Mouse (Mus musculus): Measurements from ENCODE around the gene Adamts14.

Adamts14 gene

DNA sequence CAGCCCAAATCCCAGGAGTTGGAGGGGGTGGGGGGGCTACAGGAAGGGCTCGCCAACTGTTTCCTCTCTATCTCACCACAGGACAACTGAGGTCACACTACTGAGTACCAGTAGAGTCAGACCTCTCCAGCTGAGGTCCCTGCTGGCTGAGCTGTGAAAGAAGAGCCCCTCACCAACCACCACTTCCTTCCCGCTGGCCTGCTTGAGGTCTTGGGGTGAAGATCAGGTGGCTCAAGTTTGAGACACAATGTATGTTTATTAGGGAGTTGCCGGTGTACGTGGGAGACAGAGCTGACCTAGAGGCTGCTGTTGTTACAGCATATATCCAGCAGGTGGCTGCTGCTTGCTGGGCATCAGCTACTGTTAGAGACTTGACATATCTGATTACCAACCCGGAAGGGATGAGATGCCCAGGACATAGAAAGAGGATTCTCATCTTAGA lies 2.5 kb upstream of the Adamts14 start:
- peak; percentile 30 for DNase-seq (ENCODE audit: low read depth, low spot score)

DNA sequence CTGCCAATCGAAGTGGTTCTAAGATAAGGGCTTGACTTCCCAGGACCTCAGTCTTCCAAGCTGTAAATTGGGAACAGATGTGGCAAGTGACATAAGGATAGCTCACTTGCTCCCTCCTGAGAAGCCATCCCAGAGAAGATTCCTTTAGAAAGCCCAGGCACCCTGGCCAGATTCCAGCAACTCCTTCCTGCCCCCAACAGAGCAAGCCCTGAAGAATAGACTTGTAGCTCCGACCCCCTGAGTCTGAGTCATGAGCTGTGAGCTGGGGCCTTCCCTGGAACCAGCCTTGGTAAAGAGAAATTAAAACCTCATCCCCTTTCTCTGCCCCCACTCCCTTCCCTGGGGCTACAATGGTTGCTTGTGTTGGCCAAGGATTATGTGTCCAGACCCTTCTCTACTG lies 1.3 kb upstream of the Adamts14 start:
- no peak for DNase-seq (ENCODE audit: low read depth, low spot score)

DNA sequence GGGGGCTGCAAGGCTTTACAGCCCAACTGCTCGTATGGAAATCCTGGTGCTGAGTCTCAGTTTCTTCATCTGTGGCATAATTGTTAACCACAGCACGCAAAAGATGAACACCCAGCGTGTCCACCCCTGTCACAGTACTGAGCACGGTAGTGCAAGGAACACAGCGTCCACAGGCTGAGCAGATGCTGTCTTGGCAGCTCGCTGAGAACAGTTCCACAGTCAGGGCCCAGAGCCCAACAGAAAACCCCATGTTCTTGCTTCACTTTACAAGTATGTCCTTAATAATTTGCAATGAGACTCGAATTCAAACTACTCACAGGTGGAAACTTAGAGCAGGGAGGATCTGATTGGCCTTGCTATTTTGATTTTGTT lies 592 bp upstream of the Adamts14 start:
- DNase-seq (ENCODE audit: low read depth, low spot score), result no peak

DNA sequence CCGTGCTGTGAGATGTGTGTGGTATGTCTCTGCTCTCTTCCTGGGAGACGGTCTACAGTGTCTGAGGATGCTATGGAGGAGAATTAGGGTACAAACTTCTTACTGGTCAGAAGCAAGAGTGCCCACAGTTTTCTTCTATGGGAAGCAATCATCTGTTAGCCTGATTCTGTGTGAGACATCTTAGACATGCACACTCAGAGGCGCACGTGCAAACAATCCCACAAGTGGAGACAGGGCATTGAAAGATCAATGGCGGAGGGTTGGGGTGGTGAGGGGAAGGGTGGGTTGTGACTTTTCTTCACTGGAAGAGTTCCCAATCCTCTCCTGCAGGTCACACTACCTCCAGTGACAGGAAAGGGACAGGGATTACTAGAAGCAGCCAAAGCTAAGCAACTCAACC lies 607 bp downstream of the Adamts14 start:
- DNase-seq (ENCODE audit: low read depth, low spot score), result no peak

DNA sequence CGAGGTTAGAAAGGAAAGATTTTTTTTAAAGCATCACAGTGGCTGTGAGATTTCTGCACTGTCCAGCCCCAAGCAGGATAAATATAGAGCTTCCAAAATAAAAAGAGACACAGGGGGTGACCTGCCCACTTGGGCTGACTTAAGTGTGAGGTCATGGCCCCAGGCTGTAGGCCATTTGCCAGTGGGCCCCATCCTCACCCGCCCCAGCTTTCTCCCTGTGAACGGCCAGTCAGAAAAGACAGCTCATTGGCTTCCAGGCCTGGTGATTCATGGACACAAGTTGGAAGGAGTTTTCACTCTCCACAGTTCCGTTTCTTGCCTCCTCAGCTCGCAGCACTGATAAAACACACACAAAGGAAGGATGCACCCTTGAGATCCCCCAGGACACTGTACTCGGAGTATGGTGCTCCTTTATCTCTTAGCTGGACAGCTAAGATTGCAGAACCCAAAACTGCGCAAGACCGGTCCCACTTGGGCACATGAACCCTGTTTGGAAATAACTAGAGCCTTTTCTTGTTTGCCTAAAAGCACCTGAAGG lies 1.1 kb downstream of the Adamts14 start:
- no peak for DNase-seq (ENCODE audit: low read depth, low spot score)

DNA sequence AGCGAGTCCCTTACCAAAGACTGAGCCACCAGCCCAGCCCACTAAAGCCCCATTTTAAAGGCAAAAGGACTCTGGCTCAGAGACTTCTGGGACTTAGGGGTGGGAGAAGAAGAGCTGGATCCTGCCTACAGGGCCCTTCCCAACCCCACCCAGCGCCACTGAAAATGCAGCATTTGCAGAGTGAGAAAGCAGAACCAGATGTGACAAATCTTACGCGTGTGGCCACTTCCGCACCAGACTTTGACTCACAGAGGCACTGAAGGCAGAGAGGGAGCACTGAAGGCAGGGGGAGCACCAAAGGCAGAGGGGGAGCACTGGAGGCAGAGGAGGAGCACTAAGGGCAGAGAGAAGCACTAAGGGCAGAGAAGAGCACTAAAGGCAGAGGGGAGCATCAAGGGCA lies 5.9 kb downstream of the Adamts14 start:
- no peak for DNase-seq (ENCODE audit: low read depth, low spot score)

DNA sequence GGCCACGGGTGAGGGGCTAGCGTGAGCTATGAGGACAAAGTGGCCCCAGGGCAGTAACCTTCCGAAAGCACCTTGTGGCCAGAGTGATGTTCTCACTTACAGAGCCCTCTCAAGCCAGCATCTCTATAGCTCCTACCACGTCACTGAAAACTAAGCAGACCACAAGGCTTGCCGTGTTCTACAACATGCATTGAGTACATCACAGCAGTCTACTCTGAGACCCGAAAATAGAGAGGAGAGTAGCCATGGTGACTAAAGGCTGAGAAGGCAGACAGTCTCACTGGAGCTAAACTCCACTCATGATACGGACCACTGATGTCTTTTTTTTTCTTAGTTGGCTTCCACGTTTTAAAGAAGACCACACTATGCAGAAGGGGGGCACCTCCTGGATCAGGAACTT lies 9.6 kb downstream of the Adamts14 start:
- DNase-seq (ENCODE audit: low read depth, low spot score), result no peak

DNA sequence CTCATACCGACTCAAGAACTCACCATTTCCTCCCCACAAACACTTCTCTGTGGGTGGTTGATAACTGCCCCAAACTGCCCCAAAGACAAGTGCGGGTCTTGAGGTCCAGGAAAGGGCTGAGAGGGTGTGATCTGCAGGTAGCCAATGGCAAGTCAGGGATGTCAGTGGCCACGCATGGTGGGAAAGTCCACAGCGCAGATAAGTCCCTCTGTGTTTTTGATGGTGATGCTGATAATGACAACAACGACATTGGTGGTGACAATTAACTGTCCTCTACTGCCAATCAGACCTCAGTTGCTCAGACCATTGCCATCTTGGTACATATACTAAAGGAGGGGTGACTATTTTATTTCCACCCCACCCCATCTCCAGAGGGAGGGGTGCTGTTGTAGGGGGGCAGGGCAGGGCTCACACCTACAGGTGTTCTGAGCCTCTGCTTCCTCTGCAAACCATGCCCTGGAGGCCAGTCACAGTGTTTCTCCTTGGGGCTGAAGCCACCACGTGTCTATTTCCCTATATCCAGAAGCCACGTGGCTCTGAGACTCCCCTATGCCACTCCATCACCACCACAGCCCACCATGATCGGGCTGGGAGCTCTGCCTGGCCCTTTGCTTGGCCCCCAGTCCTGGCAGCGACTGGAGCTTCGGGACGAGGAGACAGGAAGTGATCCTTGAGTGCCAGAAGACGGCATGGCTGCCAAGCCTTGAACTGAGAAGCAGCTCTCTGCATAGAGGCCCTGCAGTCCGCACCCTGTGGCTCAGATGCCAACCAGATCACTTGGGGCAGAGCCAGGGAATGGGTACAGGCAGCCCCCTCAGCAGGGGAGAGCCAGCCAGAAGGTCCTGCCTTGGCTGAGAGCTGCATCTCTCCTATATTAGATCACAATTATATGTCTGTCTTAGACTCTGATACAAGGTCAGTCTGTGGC lies 11.7 kb downstream of the Adamts14 start:
- no peak for DNase-seq (ENCODE audit: low read depth, low spot score)

DNA sequence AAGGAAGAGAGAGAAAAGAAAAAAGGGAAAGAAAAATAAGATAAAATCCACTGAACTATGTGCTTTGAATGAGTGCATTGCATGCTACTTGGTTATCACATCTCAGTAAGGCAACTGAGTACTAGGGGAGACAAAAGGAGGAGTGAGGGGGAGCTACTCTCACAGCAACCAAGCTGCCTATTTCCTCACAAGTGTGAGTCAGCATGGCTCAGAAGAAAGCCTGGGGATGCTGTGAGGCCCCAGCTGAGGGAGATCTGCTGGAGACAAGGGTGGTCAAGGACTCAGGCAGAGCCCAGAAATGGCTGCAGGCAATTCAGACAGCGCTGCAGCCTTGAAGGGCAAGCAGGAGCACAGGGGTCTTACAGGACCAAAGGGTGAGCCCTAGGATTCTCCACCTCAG lies 15.1 kb downstream of the Adamts14 start:
- no peak for DNase-seq (ENCODE audit: low read depth, low spot score)

DNA sequence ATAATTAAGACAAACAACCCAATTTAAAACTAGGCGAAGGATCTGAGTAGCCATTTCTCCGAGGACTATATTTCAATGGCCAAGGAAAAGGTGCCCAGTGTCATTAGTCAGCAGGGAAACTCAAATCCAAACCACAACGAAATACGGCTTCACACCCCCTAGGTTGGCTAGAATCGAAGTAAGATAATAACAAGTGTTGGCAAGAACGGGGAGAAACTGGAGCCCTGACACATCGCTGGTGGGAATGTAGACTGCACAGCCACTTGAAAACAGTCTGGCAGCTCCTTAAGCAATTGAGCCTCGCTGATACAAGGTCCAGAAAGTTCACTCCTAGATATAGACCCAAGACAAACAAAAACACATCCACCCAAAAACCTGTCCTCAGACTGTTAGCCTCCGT lies 16.6 kb downstream of the Adamts14 start:
- DNase-seq (ENCODE audit: low read depth, low spot score), result no peak

DNA sequence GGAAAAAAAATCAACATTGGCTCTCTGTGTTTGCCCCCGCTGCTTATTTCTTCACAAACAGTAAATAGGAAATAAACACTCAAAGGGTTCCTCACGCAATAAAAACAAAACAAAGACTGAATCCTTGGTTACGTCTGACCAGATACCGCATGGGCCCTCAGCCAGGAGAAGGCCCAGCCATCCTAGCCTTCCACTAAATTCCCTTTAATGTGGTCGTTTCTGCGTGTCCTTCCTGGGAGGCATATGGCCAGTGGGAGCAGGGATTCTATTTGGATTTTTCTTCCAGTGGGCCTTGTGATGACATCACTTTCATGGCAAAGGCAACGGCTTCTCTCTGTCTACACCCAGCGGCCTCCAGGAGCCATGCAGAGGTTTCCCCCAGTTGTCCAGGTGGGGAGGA lies 18.0 kb downstream of the Adamts14 start:
- no peak for DNase-seq (ENCODE audit: low read depth, low spot score)

DNA sequence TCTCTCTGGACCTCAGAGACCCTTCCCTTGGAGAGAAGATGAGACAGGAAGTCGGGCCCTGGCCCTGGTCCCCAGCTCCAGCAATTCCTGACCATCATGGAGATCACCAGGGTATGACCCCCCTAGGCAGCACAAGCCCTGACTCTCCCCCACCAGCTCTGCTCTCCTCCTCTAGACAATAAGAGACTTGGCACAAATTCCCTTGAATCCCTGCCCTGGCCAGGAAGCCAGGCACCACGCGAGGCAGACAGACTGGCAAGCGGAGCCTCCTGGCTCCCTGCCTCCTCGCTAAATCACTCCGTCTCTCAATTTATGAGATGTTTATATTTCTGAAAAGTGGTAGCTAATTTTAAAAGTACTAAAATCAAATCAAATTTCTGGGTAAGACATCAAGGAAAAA lies 18.5 kb downstream of the Adamts14 start:
- no peak for DNase-seq (ENCODE audit: low read depth, low spot score)

DNA sequence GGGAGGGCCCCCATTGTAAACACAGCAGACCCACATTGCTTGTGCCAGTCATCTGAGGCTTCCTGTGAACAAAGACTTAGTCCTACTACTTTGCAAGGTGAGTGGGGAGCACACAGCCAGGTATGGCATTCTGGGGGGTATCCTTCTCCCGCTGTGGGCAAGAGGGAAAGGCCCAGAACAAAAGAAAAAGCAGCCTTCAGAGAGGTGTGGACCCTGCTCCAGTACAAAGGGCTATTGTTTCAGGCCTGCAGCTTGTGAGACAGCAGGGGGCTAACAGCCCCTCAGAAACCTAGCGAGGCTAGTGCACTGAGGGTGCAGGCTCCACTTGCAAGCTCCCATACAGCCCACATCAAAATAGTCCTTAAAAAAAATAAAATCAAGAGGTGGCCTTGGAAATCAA lies 23.3 kb downstream of the Adamts14 start:
- DNase-seq (ENCODE audit: low read depth, low spot score), result no peak

DNA sequence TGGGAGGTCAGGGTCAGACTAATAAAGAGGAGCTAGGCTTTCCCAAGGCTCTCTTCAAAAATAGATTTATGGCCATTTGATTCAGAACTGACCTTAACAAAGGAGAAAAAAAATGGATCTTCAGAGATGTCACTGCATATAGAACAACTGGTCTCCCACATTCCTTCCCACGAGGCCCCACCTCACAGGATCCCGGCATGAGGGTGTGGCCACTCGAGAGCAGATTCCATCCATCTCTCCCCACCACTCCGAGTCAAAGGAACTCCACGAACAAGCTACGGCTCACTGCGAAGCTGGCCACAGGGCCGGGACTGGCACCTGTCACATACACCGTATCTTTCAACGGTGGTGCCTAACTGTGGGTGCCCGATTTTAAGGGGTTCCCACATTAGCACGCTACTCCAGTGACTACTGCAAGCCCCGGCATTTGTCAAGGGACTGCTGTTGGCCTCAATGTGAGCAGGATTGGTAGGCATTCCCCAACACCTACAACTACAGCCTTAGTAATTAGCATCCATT lies 24.6 kb downstream of the Adamts14 start:
- DNase-seq (ENCODE audit: low read depth, low spot score), result no peak

DNA sequence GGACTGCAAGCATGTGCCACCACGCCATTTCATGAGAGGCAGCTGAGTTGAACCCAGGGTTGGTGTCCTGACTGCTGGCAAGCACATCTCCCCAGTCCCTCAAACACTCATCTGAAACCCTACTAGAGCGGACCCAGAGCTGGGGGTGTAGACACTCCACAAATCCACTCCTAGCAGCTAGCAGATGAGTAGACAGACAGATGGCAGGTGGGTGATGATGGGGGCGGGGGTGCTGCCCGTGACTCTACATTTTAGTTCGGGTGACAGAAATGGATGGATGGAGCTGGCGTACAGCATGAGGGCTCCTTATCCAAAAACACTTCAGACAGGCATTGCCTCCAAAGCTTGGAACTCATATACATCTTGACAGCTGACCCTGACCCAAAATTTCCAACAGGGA lies 26.9 kb downstream of the Adamts14 start:
- DNase-seq (ENCODE audit: low read depth, low spot score), result no peak

DNA sequence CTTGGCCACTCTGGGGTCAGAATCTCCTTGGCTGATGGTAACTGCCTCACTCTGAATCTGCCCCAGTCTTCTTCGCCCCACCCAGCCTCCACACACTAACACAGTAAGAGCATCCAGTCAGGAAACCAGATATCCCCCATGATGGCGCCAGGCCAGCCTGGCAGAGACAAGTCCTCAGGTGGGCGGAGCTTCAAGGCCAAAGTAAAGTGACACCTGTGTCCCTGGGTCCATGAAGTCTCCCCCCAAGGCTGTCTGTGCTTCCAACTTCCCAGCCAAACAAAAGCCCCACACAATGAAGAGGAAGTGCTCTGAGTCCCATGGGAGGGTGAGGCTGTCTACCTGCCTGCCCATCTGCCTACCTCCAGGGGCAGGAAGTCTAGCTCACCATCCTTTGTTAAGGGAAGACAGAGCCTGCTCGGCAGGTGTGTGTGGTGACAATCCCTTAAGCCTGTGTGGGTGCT lies 31.2 kb downstream of the Adamts14 start:
- DNase-seq (ENCODE audit: low read depth, low spot score), result no peak

DNA sequence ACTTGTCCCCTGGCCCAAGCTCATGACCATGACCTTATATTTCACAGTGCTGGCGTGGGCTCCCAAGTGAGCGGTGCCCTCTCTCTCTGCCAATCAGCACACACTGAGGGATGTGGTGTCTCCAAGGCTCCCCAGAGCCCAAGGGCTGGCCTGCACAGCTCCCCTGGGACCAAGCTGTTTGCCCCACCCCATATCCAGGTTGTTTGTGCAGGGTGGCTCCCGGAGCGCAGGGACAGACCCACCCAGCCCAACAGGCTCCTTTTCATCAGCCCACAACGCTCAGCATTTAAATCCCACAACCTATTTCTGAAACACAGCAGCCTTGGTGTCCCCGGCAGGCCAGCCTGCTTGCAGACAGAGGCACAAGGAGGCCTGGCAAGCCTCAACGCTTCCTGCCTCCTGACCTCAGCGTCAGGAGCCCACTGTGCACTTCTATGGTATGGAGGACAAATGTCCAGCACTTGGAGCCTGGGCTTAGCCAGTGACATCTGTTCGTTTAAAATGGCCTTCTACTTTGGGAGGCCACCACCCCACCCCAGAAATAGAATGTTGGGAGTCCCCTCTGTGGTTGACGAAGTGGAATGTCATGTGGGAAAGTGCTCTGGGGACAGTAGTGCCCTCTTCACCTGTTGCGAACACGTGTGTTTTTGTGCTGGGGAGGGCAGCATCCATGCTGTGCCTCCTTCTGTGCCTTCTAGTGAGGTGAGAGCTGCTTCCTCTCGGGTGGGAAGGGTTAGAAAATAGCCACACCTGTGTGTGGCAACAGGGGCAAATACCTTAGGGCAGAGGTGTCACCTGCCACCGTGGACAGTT lies 32.9 kb downstream of the Adamts14 start:
- no peak for DNase-seq (ENCODE audit: low read depth, low spot score)

DNA sequence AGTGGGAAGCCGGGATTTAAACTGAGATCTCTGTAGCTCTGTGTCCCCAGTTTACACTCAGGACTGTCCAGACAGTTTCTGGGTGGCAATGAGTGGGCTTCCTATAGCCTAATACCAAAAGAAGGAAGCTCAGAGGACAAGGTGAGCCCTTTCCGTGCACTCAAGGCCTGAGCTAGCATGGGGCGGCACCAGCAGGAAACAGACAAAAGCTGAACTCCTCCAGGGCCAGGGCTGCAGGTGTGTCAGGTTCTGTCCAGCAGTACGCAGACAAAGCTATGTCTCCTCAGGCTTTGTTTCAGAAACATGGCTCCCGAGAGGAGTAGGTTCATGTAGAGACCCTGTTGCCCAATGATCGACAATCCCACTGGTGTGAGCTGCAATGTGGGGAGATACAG lies 35.9 kb downstream of the Adamts14 start:
- no peak for DNase-seq (ENCODE audit: low read depth, low spot score)

DNA sequence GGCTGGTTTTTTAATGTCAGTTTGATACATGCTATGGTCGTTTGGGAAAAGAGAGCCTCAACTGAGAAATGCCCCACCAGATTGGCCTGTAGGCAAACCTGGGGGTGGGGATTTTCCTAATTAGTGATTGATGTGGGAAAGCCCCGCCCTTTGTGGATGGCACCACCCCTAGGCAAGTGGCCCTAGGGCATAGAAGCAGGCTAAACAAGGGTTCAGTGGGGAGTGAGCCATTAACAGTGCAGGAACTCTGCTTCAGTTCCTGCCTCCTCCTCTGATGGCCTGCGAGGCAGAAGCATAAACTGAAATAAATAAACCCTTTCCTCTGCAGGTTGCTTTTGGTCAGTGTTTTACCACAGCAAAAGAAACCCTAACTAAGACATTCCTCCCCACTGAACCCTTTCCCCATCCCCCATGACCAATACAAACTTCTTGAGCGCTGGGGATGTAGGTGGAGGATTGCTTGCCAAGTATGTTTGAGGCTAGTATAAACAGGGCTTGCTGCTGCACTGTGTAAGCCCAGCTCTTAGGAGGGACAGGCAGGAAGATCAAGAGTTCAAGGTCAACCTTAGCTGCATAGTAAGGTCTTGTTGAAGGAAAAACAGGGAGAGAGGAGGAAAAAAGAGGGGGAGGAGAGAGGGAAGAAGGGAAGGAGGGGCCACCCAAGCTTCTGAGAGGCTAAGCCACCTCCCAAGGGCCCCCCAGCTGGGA lies 36.4 kb downstream of the Adamts14 start:
- no peak for DNase-seq (ENCODE audit: low read depth, low spot score)

DNA sequence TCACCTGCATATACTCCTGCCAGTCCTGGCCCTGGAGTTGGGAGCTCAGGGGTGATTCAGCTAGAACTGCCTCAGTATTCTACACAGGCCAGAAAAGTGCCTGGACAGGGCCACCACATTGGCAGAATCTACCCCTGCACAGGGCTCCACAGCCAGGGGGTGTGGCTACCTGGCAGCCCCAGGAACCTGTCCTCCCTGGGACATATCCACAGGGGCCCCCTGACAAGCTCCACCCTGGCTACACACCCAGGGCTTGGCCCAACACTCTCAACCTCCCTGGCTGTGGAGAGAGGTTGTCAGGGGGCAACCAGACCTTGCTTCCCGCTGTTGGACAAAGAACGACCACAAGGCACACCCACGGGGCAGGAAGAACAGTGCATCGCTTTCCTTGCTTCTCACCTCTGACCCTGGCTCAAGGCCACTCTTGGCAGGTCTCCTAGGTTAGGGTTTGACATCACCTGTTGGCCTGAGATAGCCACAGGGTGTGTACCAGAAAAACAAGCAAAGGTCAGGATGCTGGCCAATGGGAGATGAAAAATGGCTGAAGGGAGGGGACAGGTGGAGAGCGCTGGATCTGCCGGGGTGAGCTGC lies 37.5 kb downstream of the Adamts14 start:
- DNase-seq (ENCODE audit: low read depth, low spot score), result no peak

DNA sequence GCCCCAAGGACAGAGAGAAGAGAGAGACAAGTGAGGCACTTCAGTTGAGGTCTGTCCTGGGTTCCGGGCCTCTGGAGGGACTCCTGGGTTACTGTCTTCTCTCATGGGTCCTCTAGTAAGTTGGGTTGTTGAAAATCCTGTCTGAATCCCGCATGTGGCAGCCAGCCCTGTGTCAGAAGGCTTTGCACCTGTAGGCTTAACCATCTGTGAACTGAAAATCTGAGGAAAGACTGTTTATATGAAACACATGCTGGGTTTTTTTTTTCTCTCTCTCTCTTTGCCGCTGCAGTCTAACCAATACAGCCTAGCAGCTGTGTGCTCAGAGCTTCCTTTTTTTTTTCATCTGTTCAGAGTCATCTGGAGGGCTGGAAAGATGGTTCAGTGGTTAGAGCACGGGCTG lies 38.9 kb downstream of the Adamts14 start:
- no peak for DNase-seq (ENCODE audit: low read depth, low spot score)
